Mouse (Mus musculus) Muller cell, postnatal 12 days (primary cell): ENCODE data around the gene Ssc4d.

ENCODE experiments used
- DNase-seq: peaks from one replicate; pipeline ENCODE4 v3.0.0-alpha.2; 2015; ENCODE audit errors: inconsistent ontology term

Gene Ssc4d

GRCm38 (mm10) chr5:135975893-135976668 is 1.8 kb upstream of the Ssc4d start:
- DNase-seq: peak; percentile 61

- no peak for DNase-seq
These were observed 2.5 kb downstream of the Ssc4d start for GRCm38 (mm10) chr5:135971876-135972275.

DNA sequence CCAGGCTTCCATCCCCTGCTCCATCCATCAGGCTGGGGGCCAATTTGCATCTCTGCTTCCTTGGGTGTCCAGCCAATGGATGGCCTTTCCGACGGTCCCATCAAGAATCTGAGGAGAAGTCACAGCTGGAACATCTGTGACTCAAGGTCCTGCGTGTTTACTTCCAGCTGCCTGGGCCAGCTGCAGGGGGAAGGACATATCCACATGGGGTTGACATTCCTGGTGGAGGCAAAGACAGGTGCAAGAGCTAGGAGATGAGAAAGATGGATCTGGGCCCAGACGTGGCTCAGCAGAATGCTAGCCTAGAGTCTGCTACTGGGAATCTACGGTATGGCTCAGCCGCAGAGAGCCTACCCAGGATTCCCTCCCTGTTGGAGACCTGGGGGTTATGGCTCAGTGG is 4.1 kb downstream of the Ssc4d start:
- no peak for DNase-seq

DNA sequence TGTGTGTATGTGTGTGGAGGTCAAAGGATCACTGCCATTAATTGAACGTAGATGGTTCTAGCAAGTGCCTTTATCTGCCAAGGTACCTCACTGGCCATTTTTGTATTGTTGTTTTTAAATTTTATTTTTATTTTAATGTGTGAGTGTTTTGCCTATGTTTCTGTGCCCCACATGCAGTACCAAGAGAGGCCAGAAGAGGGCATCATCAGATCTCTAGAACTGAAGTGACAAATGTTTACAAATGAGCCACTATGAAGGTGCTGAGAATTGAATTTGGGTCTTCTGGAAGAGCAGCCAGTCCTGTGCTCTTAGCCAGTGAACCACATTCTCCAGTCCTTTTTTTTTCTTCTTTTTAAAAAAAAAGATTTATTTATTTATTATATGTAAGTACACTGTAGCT is 5.5 kb downstream of the Ssc4d start:
- DNase-seq: no peak

GRCm38 (mm10) chr5:135966866-135967265 is 7.5 kb downstream of the Ssc4d start:
- DNase-seq: no peak

DNA sequence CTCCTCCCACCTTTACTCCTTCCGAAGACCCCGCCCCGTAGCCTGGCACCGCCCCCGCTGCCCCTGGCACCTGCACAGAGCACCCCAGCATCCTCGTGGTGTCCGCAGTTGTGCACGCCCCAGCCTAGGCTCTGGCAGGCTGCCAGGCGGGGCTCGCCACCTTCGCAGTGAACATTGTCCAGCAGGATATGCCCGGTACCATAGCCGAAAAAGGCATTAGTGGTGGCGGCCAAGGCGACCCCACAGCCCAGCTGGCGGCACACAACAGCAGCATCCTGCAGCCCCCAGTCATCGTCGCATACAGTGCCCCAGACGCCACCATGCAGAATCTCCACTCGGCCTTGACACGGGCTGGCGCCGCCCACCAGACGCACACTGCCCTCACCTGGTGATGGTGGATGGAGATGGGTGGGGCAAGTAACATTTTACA is 8.8 kb downstream of the Ssc4d start:
- no peak for DNase-seq

DNA sequence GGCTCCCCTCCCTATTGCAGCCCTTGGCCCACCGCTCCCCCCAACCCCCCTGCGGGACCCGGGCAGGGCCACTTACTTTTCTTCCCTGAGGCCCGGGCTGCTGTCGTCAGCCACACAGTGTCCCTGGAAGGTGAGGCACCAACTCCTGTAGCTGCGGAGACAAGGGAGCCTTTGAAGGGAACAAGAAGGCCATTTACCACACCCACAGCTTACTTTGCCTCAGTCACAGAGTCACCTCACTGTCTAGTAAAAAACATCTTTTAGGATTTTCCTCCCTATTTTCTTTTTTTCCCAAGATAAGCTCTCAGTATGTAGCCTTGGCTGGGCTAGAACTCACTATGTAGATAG is 11.1 kb downstream of the Ssc4d start:
- no peak for DNase-seq

DNA sequence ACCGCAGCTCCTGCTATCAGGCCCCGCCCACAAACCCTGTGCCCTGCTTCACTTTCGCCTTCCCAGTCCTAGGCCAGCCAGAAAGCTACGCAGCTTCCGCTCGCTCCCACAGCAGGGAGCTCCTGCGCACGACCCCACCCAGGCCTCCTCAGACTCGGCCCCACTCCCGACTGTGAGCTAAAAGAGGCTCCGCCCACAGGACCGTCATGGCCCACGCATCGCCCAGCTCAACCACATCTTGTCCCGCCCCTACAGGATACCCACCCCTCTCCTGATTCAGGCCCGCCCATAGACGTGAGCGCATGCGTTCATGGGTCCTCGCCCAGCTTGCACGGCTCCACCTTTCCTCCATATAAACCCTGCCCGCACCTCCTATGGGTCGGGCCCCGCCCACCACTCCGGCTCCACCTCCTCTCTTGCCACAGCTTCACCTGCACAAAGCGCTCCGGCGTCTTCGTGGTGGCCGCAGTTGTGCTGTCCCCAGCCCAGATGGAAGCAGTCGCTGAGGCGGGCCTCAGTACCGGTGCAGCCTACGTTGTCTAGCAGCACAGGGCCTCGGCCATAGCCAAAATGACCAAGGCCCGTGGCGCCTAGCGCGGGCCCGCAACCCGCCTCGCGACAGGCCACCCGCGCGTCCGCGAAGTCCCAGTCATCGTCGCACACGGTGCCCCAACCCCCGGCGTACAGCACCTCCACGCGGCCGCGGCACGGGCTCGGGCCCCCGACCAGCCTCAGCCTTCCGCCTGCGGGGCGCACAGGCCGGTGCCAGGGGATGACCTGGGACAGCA is 11.6 kb downstream of the Ssc4d start:
- DNase-seq: peak; percentile 99

DNA sequence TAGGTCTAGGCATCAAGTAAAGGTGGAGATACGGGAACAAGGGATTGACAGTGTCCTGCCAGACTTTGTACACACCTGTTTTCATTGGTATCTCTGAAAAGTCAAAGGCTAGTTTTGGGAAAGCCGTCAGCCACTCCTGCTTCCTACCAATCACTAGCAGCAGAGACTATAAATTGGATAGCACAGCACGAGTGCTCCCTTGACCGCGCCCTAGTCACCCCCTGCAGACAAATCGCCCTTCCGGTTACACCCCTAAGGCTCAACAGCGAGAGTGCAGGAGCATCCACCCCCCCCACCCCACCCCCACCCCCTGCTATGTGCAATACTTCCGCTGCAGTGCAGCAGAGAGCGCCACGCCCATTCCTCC is 12.2 kb downstream of the Ssc4d start:
- no peak for DNase-seq

DNA sequence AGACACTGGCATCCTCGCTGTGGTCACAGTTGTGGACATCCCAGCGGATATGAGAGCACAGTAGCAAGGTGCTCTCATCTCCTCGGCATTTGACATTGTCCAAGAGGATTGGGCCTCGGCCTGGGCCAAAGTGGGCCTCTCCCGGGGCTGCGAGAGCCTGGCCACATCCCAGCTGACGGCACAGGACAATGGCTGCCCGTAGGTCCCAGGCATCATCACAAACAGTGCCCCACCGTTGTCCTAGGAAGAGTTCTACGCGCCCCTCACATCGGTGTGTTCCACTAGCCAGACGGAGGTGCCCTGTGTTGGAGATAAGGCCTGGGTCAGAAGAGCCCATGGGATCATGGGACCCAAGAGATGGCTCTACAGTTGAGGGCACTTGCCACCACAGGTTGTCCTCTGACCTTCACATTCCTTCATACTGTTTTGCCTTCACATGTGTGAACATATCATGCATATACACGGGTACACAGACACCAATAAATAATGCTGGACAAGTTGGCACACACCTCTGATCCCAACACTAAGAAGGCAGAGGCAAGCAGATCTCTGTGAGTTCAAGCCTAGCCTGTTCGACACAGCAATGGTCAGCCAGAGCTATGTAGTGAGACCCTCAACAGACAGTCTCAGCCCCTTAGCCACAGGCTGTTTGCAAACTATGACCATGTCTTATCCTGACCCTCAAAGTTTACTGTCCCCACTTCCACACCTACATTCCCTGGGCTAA is 13.3 kb downstream of the Ssc4d start:
- DNase-seq: no peak

GRCm38 (mm10) chr5:135959911-135960310 is 14.4 kb downstream of the Ssc4d start:
- peak; percentile 46 for DNase-seq

GRCm38 (mm10) chr5:135958367-135958766 is 16.0 kb downstream of the Ssc4d start:
- DNase-seq: no peak

- peak; percentile 99 for DNase-seq
These were observed 16.9 kb downstream of the Ssc4d start for GRCm38 (mm10) chr5:135957207-135957974.

DNA sequence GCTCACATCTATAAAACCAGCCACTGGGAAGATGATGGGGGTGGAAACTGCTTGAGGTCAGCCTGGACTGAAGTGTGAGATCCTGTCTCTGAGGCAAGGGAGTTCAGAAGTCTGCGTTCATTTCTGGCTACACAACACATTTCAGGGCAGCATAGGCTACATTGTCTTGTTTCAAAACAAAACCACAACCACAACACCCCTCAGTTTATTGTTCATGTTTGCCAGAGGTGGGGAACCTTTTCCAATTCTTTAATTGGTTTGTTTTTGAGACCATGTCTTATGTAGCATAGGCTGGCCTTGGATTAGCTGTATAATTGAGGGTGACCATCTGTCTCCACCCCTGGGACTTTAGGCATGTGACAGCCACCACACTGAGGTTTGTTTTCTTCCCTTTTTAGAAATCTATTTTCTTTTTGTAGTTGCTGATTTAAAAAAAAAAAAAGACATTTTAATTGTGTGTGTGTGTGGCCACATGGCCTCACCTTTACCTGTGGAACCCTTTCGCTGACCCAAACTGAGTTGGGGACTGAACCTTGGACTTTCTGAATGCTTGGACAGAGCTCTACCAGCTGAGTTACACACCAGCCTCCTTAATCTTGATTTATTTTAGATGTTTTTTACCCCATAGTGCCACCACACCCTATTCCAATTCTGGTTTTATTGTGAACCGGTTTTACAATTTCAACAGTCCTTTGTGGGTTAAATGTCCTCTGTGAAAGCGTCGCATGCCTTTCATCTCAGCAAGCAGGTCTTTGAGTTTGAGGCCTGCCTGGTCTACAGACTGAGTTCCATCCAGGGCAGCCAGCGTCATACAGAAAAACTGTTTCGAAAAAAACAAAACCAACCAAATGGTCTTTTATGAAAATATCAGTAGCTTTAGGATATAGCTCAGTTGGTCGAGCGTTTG is 17.8 kb downstream of the Ssc4d start:
- no peak for DNase-seq

- no peak for DNase-seq
These were observed 21.5 kb downstream of the Ssc4d start for GRCm38 (mm10) chr5:135952830-135953229.

DNA sequence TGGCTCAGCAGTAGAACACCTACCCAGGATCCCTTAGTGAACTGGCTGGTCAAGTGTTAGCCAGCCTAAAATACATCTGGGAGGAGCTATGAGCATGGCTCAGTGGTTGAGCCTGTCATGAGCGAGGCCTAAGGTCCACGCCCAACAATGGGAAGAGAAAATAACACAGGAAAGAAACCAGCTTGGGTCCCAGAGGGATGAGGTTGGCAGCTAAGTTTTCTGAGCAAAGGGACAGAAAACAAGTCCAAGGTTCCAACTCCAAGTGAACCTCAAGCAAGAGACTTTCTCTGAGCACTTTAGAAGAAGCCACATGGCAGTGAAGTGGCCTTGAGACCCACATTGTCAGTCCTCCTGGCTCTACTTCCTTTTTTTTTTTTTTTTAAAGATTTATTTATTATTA is 22.7 kb downstream of the Ssc4d start:
- no peak for DNase-seq

DNA sequence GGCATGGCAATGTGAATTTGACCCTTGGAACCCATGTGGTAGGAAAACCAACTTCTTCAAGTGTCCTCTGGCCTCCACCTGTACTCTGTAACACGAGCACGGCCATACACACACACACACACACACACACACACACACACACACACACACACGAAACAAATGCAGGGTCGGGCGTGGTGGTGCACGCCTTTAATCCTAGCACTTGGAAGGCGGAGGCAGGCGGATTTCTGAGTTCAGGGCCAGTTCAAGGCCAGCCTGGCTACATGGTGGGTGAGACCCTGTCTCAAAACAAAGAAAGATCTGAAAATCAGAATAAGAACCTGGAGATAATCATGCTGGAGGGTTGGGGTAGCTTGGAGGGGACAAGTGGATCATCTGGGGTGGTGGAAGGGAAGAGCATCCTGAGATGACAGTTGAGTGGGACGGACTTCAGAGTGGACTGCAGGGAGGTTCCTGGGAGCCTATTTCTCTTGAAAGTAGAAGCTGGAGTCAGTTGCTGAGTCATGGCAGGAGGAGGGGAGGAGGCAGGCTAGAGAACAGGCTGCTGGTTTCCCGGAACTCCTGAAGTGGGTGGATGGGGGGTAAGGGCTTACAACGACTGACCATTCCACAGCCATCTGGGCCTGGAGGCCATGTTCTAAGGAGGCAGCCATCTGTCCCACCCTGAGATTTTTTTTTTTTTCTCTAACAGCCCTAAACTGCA is 23.5 kb downstream of the Ssc4d start:
- no peak for DNase-seq

GRCm38 (mm10) chr5:135946621-135947020 is 27.7 kb downstream of the Ssc4d start:
- no peak for DNase-seq

- DNase-seq: peak; percentile 92
These were observed 28.4 kb downstream of the Ssc4d start for GRCm38 (mm10) chr5:135945916-135946408.

DNA sequence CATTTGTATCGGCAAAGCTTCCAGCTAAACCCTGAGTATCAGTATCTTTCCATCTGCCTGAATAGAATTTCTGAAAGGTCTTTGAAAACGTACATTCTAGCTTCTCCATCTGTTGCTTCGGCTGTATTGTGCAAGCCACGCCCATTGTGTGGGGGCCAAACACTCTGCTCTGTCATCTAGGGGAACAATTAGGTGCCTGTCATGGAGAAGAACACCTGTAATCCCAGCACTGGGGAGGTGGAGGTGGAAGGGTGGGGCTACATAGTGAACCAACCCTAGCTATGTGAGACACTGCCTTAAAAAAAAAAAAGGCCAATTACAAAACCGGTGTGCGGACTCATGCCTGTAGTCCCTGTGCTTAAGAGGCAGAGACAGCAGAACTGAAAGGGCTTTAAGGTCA is 31.6 kb downstream of the Ssc4d start:
- DNase-seq: no peak
